Mouse (Mus musculus): ENCODE measurements around the gene Kctd7. TPM values are rescaled to one million over a fixed set of nuclear protein-coding genes. Genes with fewer than 3 reads are reported as not detected.

Kctd7 gene
- polyA plus RNA-seq, 1 experiment: 4.4 TPM

GRCm38 (mm10) chr5:130141138-130141537 is 3.5 kb upstream of the Kctd7 start:
- Histone ChIP-seq H3K4me3 (ENCODE audit: insufficient read depth, low read length) (no peak overlapping the region), H3K27ac (ENCODE audit: insufficient read depth, low read length) (peak overlapping the region; percentile 71), H3K4me1 (ENCODE audit: control insufficient read depth, insufficient read depth, low read length) (peaks cover 12% of the 10 kb centered on the region)
- TF ChIP-seq POLR2A (IDR thresholded peaks at IDR 0.05; ENCODE audit: low read depth, low read length) (no peak), CTCF (IDR thresholded peaks at IDR 0.05; ENCODE audit: borderline replicate concordance, insufficient read depth, low read length) (no peak)

- H3K27ac ChIP-seq (ENCODE audit: insufficient read depth, low read length): peak overlapping the region; percentile 71
These were observed 2.6 kb upstream of the Kctd7 start for GRCm38 (mm10) chr5:130142041-130142440.

GRCm38 (mm10) chr5:130143101-130143500 is 1.6 kb upstream of the Kctd7 start:
- TF ChIP-seq POLR2A (IDR thresholded peaks at IDR 0.05; ENCODE audit: low read depth, low read length) (no peak), CTCF (IDR thresholded peaks at IDR 0.05; ENCODE audit: borderline replicate concordance, insufficient read depth, low read length) (no peak)
- peaks cover 12% of the 10 kb centered on the region for H3K4me1 ChIP-seq (ENCODE audit: control insufficient read depth, insufficient read depth, low read length)
- no peak overlapping the region for H3K4me3 ChIP-seq (ENCODE audit: insufficient read depth, low read length)
- H3K27ac ChIP-seq (ENCODE audit: insufficient read depth, low read length): no peak overlapping the region

More at GRCm38 (mm10) chr5:130142041-130142440, 2.6 kb upstream of the Kctd7 start:
- no peak for TF ChIP-seq CTCF (IDR thresholded peaks at IDR 0.05; ENCODE audit: borderline replicate concordance, insufficient read depth, low read length)
- peak; percentile 45; the same call in 1 of the 2 replicates for TF ChIP-seq POLR2A (IDR thresholded peaks at IDR 0.05; ENCODE audit: low read depth, low read length)
- H3K4me3 ChIP-seq (ENCODE audit: insufficient read depth, low read length): no peak overlapping the region
- peaks cover 12% of the 10 kb centered on the region for H3K4me1 ChIP-seq (ENCODE audit: control insufficient read depth, insufficient read depth, low read length)

GRCm38 (mm10) chr5:130143977-130144333 is 706 bp upstream of the Kctd7 start:
- Histone ChIP-seq H3K27ac (ENCODE audit: insufficient read depth, low read length) (peak overlapping the region; percentile 7; the same call in 1 of the 2 replicates), H3K4me1 (ENCODE audit: control insufficient read depth, insufficient read depth, low read length) (peaks cover 12% of the 10 kb centered on the region), H3K4me3 (ENCODE audit: insufficient read depth, low read length) (peak overlapping the region; percentile 30)
- TF ChIP-seq CTCF (IDR thresholded peaks at IDR 0.05; ENCODE audit: borderline replicate concordance, insufficient read depth, low read length) (no peak), POLR2A (IDR thresholded peaks at IDR 0.05; ENCODE audit: low read depth, low read length) (no peak)

GRCm38 (mm10) chr5:130145961-130146360 is 1.3 kb downstream of the Kctd7 start:
- Histone ChIP-seq H3K4me3 (ENCODE audit: insufficient read depth, low read length) (peak overlapping the region; percentile 63; the same call in 1 of the 2 replicates), H3K27ac (ENCODE audit: insufficient read depth, low read length) (no peak overlapping the region), H3K4me1 (ENCODE audit: control insufficient read depth, insufficient read depth, low read length) (peaks cover 12% of the 10 kb centered on the region)
- no peak for TF ChIP-seq CTCF (IDR thresholded peaks at IDR 0.05; ENCODE audit: borderline replicate concordance, insufficient read depth, low read length)
- TF ChIP-seq POLR2A (IDR thresholded peaks at IDR 0.05; ENCODE audit: low read depth, low read length): no peak

GRCm38 (mm10) chr5:130149726-130150310 is 5.2 kb downstream of the Kctd7 start:
- peaks cover 4% of the 10 kb centered on the region; the same call in 1 of the 2 replicates for H3K4me1 ChIP-seq (ENCODE audit: control insufficient read depth, insufficient read depth, low read length)

GRCm38 (mm10) chr5:130154286-130154685 is 9.6 kb downstream of the Kctd7 start:
- no peaks in the 10 kb centered on the region for H3K4me1 ChIP-seq (ENCODE audit: control insufficient read depth, insufficient read depth, low read length)
- no peak overlapping the region for H3K4me3 ChIP-seq (ENCODE audit: insufficient read depth, low read length)
- no peak for TF ChIP-seq POLR2A (IDR thresholded peaks at IDR 0.05; ENCODE audit: low read depth, low read length)
- TF ChIP-seq CTCF (IDR thresholded peaks at IDR 0.05; ENCODE audit: borderline replicate concordance, insufficient read depth, low read length): no peak
- no peak overlapping the region for H3K27ac ChIP-seq (ENCODE audit: insufficient read depth, low read length)

More at GRCm38 (mm10) chr5:130149726-130150310, 5.2 kb downstream of the Kctd7 start:
- Histone ChIP-seq H3K4me3 (ENCODE audit: insufficient read depth, low read length) (no peak overlapping the region), H3K27ac (ENCODE audit: insufficient read depth, low read length) (no peak overlapping the region)
- TF ChIP-seq CTCF (IDR thresholded peaks at IDR 0.05; ENCODE audit: borderline replicate concordance, insufficient read depth, low read length) (no peak), POLR2A (IDR thresholded peaks at IDR 0.05; ENCODE audit: low read depth, low read length) (no peak)

GRCm38 (mm10) chr5:130158545-130158944 is 13.9 kb downstream of the Kctd7 start:
- Histone ChIP-seq H3K27ac (ENCODE audit: insufficient read depth, low read length) (no peak overlapping the region), H3K4me1 (ENCODE audit: control insufficient read depth, insufficient read depth, low read length) (no peaks in the 10 kb centered on the region), H3K4me3 (ENCODE audit: insufficient read depth, low read length) (no peak overlapping the region)
- no peak for TF ChIP-seq POLR2A (IDR thresholded peaks at IDR 0.05; ENCODE audit: low read depth, low read length)
- TF ChIP-seq CTCF (IDR thresholded peaks at IDR 0.05; ENCODE audit: borderline replicate concordance, insufficient read depth, low read length): no peak

- no peak for TF ChIP-seq POLR2A (IDR thresholded peaks at IDR 0.05; ENCODE audit: low read depth, low read length)
- no peak for TF ChIP-seq CTCF (IDR thresholded peaks at IDR 0.05; ENCODE audit: borderline replicate concordance, insufficient read depth, low read length)
These were observed 15.1 kb downstream of the Kctd7 start for GRCm38 (mm10) chr5:130159761-130160201.

GRCm38 (mm10) chr5:130163670-130164069 is 19.0 kb downstream of the Kctd7 start:
- H3K4me1 ChIP-seq (ENCODE audit: control insufficient read depth, insufficient read depth, low read length): no peaks in the 10 kb centered on the region
- no peak overlapping the region for H3K27ac ChIP-seq (ENCODE audit: insufficient read depth, low read length)
- TF ChIP-seq CTCF (IDR thresholded peaks at IDR 0.05; ENCODE audit: borderline replicate concordance, insufficient read depth, low read length): peak; percentile 73; the same call in 1 of the 2 replicates
- no peak for TF ChIP-seq POLR2A (IDR thresholded peaks at IDR 0.05; ENCODE audit: low read depth, low read length)
- no peak overlapping the region for H3K4me3 ChIP-seq (ENCODE audit: insufficient read depth, low read length)

More at GRCm38 (mm10) chr5:130159761-130160201, 15.1 kb downstream of the Kctd7 start:
- H3K4me1 ChIP-seq (ENCODE audit: control insufficient read depth, insufficient read depth, low read length): no peaks in the 10 kb centered on the region
- no peak overlapping the region for H3K4me3 ChIP-seq (ENCODE audit: insufficient read depth, low read length)
- H3K27ac ChIP-seq (ENCODE audit: insufficient read depth, low read length): no peak overlapping the region
